Mouse (Mus musculus): Measurements from ENCODE around the gene Pilrb2.

- no peak for TF ChIP-seq CTCF (conservative IDR thresholded peaks at IDR 0.05; ENCODE audit: insufficient read depth, insufficient read length, low read depth, low read length)
- no peak for TF ChIP-seq POLR2A (IDR thresholded peaks at IDR 0.05; ENCODE audit: low read depth, low read length)
These were observed 38.1 kb upstream of the Pilrb2 start for GRCm38 (mm10) chr5:137909564-137910262.

Measured in kidney, adult 2 months (tissue).